Mouse (Mus musculus) right cerebral cortex, adult 2 months (tissue): ENCODE data around the gene Asb16.

Experiments
- DNase-seq, 2 experiments: peaks; one replicate each; pipeline ENCODE4 v3.0.0; 2021 to 2022; ENCODE audit warnings: low spot score in 2 of 2

Asb16 gene

GRCm38 (mm10) chr11:102310768-102311695, 42.5 kb downstream of the Asb16 start:
- no peak for DNase-seq

GRCm38 (mm10) chr11:102311966-102312365, 43.4 kb downstream of the Asb16 start:
- DNase-seq = no peak

GRCm38 (mm10) chr11:102312586-102312985, 44.0 kb downstream of the Asb16 start:
- no peak for DNase-seq

- no peak for DNase-seq
Measured at GRCm38 (mm10) chr11:102314321-102314720, 45.8 kb downstream of the Asb16 start.

- DNase-seq = no peak
Measured at GRCm38 (mm10) chr11:102315690-102316571, 47.4 kb downstream of the Asb16 start.

- peak; percentile 78 to 80 for DNase-seq
Measured at GRCm38 (mm10) chr11:102316572-102317297, 48.2 kb downstream of the Asb16 start.

GRCm38 (mm10) chr11:102317298-102317900, 48.9 kb downstream of the Asb16 start:
- peak; percentile 44 to 53 for DNase-seq

GRCm38 (mm10) chr11:102317901-102318575, 49.5 kb downstream of the Asb16 start:
- DNase-seq = peak in 1 of 2 experiments; percentile 40

GRCm38 (mm10) chr11:102318576-102319409, 50.2 kb downstream of the Asb16 start:
- DNase-seq = peak; percentile 43 to 62

GRCm38 (mm10) chr11:102319410-102319792, 50.9 kb downstream of the Asb16 start, which contains the start of gene Ubtf:
Ubtf (minus strand) TSS chr11:102319742.
- peak; percentile 80 to 81 for DNase-seq

- DNase-seq = peak; percentile 90 to 92
Measured at GRCm38 (mm10) chr11:102319941-102320685, 51.6 kb downstream of the Asb16 start.

GRCm38 (mm10) chr11:102320686-102321005, 52.1 kb downstream of the Asb16 start:
- peak; percentile 83 for DNase-seq

- no peak for DNase-seq
Measured at GRCm38 (mm10) chr11:102321931-102322330, 53.4 kb downstream of the Asb16 start.

- no peak for DNase-seq
Measured at GRCm38 (mm10) chr11:102323516-102323915, 55.0 kb downstream of the Asb16 start.

- no peak for DNase-seq
Measured at GRCm38 (mm10) chr11:102327250-102327649, 58.7 kb downstream of the Asb16 start.

GRCm38 (mm10) chr11:102327839-102328238, 59.3 kb downstream of the Asb16 start:
- no peak for DNase-seq
